Mouse (Mus musculus): ENCODE measurements at regions not wholly inside any gene's neighbourhood (a gene's known extent, or its start where the extent isn't known, plus 50 kb on each side); places are given as distances from the start of the nearest gene placed in this dataset.

DNA sequence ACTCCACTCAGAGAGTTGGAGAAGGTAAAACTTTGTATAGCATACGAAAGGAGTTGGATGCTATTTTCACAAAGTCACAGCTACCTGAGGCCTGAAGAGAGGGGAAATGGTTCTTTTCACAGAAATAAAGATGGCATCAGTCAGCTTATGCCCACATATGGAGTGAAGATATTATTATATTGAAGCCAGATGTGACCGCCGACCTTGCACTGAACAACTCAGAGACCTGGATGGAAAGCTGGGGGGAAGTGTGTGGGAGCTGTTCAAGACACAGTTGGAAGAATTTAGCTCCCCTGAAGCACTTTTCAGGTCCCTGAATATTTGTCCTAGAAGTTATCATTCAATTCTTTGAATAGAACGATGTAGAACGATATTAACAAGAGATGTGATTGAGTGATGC lies 446.0 kb upstream of the Sphkap start:
- TF ChIP-seq POLR2A (IDR thresholded peaks at IDR 0.05; ENCODE audit: insufficient read length, low read depth) (no peak), MYOG (IDR thresholded peaks at IDR 0.05; ENCODE audit: control insufficient read depth in 1 of 3, insufficient read depth in 1 of 3, insufficient read length in 2 of 3, low read depth in 2 of 3) (no peak), MYOD1 (IDR thresholded peaks at IDR 0.05; ENCODE audit: control insufficient read depth in 1 of 3, insufficient read length in 2 of 3, low read depth in 2 of 3) (no peak), USF1 (IDR thresholded peaks at IDR 0.05; ENCODE audit: low read depth) (no peak), E2F4 (IDR thresholded peaks at IDR 0.05; ENCODE audit: insufficient read depth) (no peak)
